Mouse (Mus musculus) v-Abl transformed pro-B cells (cell line): ENCODE measurements around the gene Atp8a1.

Source experiments
- in situ Hi-C, 2 experiments: fragments of 400-800 bp; cut with MboI; formaldehyde crosslinking; loops; one replicate each; pipeline ENCODE4 v1.15.1; 2025; ENCODE audit not compliant: unreplicated experiment in 2 of 2

The Atp8a1 gene

DNA sequence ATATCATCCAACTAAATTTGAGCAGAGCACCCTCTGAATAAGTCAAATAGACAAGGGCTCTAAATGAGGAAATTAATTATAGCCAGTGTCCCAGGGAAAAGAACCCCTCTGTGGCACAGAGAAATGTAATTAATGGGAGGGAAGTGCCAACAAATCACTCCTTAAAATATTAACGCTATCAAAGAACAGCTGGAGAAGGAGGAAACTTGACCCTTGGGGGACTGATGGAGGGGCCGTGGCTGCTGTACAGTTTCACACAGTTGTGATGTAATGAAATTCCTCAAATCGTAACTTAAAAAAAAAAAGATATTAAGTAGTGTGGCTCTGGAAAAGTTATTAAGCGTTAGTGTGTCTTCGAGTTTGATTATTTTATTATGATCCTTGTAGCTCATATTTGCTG, 241.3 kb downstream of the Atp8a1 start:
- in situ Hi-C loops, result no loop called here

DNA sequence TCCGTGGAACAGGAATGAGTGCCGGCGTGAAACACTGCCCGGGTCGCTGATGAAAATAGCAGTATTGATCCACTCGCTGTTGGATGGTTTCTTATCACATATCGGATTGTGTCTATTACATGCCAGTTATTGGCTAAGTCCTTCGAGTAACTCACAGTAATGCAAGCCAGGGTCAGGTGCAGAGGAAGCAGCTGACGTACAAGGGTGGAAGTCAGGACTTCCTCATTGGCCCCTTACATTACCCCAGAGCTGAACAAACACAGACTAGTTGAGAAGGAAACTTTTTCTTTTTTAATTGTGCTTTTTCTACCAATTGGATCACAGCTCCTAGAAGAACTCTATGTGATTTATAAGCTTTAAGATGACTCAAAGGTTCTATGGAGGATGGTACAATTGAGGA, 247.3 kb downstream of the Atp8a1 start:
- in situ Hi-C loops, result no loop called here

DNA sequence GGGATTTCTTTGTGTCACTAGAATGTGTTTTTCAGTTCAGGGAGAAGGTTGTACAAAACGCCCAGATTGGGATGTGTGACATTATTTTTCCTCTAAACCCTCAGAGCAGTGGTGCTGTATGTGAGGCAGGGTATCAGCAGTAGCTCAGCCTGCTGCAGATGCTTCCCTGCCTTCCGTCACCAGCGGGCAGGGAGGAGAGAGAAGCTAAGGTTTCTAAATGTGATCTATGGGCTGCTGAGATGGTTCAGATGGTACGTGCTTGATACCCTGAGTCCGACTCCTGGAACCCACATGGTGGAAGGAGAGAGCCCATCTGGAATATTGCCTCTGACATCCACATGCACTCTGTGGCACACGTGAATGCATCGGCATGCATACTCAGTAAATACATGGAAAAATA, 251.6 kb downstream of the Atp8a1 start:
- in situ Hi-C loops, result no loop called here

DNA sequence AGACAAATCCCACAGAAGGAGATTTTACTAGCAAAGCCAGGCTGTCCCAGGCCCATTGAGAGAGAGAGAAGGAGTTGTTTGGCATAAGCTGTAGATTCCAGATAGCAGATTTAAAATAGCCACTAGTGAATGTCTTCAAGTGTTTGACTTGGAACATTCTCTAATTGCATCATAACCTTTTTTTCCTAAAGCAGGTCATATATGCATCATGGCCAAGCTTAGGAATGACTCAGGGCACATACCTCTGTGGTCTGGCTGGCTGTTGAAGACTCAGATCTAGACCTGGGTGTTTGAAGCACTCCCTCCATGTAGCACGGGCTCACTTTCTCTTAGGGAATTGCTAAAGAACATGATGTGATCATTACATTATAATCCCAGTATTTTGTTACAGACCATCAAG, 252.2 kb downstream of the Atp8a1 start:
- in situ Hi-C loops, result no loop called here

DNA sequence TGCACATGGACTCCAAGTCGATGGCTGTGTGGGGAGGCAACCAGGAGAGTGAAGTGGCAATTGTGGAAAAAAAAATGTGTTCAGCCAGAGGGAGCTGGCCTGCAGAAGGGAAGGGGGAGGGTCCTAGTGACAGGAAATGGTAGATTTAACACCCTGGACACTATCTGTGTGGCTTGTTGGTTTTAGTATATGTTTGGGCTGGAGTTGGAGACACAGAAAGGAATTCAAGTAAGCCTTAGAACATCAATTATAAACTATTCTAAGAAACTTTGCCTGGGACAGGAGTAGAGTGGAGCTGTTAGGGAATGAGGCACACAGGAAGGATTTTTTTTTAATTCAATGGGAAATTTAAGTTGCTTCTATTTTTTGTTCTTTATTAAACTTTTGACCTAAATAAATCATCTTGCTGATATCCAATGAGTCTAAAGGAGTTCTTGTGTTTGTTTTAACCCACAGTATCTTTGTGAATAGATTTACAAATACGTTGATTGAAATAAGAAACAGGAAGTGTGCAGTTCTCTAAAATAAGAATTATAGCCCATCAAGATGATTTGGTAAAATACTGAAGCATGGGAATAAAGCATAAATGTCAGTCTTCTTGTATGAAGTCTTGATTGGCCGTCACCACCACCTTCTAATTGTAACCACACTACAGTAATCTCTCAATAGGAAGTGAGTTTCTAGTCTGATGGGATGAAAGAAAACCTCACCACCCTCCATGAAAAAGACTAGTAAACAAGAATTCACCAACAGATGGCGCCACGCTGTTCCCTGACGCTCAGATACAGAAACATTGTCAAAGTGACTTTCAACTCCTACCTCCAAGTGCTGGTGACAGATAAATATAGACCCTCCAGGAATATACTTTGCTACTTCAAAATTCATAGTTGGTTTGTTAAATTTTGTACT, 267.3 kb downstream of the Atp8a1 start:
- in situ Hi-C loops, result no loop called here

DNA sequence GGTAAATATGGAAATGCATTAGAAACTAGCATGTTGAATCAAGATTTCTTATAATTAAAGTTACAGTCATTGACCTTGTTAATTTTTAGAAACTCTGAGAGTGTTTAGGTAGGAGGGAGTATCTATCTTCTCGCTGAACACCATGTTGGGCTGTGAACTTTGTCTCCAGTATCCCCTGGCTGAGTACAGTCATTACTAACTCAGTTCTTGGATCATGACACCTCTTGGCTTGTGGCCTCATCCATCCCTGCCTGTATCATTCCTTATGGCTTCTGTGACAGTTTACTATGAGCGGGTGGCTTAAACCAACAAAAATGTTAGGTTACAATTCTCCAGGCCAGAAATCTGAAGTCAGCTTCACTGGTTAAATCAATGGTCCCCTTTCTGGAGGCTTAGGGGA, 271.5 kb downstream of the Atp8a1 start:
- in situ Hi-C loops, result no loop called here

DNA sequence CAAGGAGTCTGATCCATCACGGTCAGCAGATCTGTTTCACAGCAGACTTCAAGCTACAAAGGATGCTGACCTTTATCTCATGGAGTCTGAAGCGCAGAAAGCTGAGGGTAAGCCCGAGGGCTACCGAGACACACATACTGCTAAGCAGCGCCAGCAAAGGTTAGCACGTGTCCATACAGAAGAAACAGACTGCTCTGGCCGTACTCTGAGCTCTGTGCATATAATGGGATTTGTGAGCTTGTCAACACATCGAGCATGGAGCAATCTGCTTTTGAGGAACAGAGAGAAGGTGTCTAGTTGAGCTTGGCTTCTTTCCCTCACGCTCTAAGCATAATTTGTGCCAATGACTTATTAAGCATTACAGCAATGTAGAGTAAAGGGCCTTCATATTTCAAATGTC, 273.2 kb downstream of the Atp8a1 start:
- in situ Hi-C loops, result no loop called here

DNA sequence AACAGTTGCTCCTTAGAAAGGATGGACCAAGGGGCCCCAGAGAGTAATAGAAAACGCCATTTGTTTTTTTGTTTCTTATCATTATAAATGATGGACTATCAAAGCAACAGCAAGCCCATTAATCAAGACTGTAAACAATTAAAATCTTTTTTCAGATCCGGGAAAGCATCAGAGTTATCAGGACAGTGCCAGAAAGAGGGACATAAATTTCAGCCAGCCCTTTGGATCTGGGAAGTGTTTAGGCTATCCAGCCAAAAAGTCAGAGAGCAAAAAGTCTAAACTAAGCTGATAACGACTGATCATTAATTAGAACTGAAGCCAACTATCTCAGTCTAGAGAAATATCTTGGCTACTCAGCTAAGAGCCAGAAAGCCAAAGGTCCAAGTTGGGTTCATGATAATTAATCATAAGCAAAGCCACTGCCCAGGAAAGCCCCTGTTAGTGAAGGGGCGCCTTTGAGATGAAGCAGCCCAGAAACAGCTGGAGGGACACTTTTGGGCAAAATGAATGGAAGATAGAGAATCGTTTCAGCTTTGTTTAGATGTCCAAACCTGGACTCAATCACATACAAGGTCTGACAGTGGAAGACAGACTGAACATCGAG, 274.6 kb downstream of the Atp8a1 start:
- in situ Hi-C loops, result no loop called here
